Mouse (Mus musculus): ENCODE measurements around the gene Clec4a2.
"Not testable (repeated sequence)": the region's sequence is repeated elsewhere in the genome, so short reads cannot be mapped to it uniquely, and the experiment has no call there.

Gene Clec4a2

DNA sequence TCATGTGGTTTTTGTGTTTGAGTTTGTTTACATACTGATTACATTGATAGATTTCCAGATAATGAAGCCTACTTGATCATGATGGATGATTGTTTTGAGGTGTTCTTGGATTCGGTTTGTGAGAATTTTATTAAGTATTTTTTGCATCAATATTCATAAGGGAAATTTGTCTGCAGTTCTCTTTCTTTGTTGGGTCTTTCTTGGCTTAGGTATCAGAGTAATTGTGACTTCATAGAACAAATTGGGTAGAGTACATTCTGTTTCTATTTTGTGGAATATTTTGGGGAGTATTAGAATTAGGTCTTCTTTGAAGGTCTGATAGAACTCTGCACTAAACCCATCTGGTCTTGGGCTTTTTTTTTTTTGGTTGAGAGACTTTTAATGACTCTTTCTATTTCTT, at the start of gene Clec4a2:
Clec4a2 (plus strand) TSS at position 301 of the 400 bp plus-strand sequence.
- not testable (repeated sequence) for DNase-seq

DNA sequence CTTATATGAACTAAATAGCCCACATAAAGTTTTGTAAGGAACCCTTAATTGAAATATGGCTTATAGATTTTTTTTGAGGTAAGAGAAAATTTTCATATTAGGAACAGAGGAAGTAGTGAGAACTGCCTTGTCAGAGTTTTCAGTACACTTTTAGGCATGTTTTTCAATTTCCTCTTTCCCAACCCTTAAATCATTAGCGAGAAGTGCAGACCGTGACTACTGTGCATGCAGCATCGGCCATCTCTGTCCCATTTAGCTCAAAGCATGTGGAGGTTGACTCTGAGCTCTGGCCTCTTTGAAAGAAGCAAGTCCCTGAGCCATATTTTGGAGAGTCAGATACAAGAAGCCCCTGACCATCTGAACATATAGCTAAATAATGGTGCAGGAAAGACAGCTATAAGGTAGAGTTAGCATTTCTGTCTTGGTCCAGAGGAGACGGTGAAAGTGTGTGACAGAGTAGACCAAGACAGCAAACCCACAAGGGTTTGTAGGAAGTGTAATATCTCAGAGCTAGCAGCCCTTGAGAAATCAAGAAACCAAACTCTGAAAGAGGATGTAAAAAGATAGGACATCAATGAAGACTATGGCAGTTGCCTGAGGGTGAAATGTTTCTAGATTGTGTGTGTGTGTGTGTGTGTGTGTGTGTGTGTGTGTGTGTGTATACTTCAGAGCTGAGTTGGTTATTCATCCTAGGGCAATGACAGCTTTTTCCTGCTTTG, 10.9 kb upstream of the Clec4a2 start:
- DNase-seq = no peak

DNA sequence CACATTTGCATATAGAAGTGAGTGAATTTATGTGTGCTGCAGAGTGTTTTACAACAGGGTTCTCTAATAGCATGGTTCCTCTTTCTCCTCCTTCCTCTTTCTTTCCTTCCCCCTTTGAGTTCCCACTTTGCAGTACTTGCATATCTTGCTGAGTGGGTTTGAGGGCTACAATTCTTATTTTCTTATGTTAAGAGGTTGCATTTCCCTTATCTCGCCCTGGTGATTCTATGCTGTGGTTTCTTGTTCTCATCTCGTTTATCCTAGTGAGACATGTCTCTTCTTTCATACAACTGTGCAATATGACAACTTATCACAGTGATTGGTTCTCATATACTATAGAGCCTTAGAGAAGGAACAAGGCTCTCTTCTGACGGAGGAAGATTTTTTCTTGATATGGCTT, 17.0 kb downstream of the Clec4a2 start:
- no peak for DNase-seq

DNA sequence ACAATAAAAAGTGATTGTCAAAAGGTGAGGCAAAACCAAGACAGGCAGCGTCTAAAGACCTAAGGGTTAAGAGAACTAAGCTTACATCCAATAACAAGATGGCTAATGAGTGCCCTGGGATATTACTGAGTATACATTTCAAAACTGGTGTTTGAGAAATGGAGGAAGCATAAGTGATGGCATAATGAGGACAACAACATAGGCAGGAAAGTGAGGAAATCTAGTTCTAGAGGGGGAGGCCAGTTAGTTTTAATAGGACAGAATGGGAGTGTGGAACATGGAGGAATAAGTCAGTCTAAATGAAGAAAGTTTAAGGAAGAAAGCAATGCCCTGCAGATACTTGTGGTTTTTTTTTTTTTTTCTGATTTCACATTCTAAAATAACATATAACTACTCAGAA, 20.9 kb downstream of the Clec4a2 start:
- no peak for DNase-seq

DNA sequence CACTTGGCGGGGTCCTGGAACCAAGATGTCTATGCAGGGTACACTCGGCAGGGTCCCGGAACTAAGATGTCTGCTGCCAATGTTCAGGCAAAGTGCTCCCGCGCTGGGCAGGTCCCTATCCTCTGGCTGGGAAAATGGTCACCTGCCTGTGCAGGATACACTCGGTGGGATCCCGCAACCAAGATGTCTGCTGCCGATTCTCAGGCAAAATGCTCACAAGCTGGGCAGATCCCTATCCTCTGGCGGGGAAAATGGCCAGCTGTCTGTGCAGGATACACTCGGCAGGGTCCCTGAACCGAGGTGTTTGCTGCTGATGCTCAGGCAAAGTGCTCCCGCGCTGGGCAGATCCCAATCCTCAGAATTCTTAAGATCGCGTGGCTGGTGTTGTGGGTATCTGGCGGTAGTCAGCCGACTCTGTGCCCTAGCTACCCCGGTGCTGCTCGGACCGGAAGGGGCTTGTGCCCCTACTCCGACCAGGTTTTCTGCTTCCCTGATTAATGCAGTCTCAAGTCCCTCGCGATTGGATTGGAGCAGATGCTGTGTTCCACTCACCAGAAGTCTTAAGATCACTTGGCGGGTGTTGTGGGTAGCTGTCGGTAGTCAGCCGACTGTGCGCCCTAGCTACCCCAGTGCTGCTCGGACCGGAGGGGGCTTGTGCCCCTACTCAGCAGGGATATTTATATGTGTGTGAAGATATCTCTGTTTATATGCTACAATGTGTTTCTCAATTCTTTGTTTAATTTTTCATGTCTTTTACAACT, 31.7 kb downstream of the Clec4a2 start:
- not testable (repeated sequence) for DNase-seq

DNA sequence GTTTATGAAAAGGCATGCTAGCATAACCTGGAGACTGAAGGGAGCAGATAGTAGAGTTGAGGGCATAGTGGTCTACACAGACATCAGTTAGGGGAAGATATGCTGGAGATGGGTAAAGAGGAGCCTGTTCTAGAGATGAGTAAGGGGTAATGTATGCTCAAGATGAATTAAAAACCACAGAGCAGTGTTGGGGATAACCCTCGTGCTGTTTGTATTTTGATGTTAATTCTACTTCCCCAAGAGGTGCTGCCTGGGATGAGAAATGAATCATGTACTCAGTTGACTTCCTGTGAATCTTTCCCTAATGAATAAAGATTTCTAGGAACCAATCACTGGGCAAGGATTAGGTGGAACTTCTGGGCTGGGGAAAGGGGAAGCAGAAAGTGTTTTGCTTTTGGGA, 63.9 kb downstream of the Clec4a2 start:
- DNase-seq = no peak

DNA sequence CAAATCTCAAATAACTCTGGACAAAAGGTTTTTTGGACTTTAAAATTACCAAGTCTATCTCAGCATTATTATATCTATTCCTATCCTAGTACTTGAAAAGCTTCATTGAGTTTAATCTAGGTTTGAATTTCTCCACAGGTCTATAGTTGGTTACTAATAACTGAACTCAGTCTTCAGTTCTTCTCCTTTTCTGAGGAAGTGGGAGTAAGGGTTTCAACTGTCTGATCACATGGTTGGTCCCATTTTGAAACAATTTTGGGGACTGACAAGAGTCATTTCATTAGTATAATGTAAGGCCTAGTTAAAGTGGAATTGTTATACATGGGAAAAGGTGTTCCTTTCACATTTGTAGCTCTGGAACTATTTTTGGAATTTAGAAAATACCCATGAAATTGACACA, 64.8 kb downstream of the Clec4a2 start:
- no peak for DNase-seq

DNA sequence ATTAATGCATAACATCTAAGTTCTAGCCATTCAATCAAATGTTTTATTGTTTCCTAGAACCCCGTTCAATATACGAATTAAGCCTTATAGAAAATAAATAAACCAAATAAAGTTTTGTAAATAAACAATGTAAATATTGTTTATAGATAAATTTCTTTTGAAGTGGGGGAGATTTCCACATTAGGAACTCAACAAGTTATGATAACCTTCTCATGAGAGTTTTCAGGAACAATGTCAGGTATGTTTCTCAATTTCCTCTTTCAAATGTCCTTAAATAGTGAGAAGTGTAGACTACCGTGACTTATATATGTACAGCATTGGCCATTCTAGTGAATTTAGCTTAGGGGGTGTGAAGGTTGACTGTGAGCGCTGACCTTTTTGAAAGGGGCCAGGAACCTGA, 66.4 kb downstream of the Clec4a2 start, which contains the start of gene Clec4b2:
Clec4b2 (plus strand) TSS at position 301 of the 400 bp plus-strand sequence.
- no peak for DNase-seq

DNA sequence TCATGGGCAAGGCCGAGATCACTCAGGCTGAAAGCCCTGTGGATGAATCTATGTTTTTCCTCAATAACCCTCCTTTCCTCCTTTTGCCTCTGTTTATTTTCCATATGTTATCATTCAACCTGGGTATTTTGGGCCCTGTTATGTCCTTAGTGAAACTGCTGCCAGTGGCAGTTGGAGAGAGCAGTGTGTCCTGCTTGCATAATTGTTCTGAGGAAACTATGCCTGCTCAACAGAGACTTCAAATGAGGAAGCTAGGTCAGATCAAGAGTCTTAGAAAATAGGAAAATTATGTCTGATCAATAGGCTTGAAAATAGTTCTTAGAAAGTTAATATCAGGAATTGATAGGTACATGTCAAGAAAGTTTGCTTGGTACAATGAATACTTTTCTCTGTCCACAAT, 69.3 kb downstream of the Clec4a2 start:
- no peak for DNase-seq

DNA sequence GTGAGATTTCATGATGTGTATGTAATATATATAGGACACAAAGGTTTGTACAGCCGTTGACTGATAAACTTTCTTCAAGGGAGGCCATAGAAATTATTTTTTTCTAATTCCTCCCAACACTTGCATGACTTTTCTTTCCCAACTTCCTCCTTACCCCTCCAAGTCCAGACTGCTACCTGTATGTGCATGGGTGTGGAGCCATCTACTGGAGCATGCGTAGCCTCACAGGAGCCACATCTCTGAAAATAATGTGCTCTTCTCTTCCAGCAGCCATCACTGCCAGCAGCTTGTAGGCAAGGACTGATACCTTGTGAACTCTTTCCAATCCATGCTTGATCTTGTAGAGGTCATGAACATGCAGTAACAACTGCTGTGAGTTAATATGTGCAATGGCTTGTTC, 78.6 kb downstream of the Clec4a2 start:
- not testable (repeated sequence) for DNase-seq

Data from kidney, adult 11 months (tissue).